Mouse (Mus musculus): Measurements from ENCODE around the gene Apol7e.

DNA sequence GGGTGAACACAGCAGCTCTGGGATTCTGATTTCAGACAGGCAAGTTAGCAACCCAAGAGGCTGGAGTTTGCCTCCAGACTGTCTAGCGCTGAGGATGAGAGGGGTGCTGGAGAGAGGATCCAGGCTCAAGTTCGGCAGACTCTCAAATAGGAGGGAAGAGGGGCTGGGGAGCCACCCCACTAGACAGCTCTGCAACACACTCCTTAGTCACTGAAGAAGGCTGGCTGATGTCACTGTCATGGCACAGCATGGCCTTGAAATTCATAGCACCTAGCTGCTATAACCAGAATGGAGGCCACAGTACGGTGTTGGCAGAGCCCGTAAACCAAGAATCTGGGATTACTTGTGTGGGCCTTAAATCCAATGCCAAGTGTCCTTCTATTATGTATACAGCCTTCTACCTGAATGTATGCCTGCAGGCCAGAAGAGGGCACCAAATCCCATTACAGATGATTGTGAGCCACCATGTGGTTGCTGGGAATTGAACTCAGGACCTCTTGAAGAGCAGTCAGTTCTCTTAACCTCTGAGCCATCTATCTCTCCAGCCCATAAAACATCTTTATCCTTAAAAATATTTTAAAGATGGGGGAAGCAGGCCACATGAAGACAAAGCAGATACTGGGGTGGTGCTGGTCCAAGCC lies 59.0 kb downstream of the Apol7e start:
- TF ChIP-seq POLR2A (IDR thresholded peaks at IDR 0.05; ENCODE audit: control insufficient read depth, extremely low read depth, insufficient read depth, low read length, poor library complexity) (no peak), CTCF (IDR thresholded peaks at IDR 0.05; ENCODE audit: borderline replicate concordance, control insufficient read depth, extremely low read depth, insufficient read depth, low read length, poor library complexity) (no peak)
